Mouse (Mus musculus): ENCODE results near the gene Ubl3. TPM values are rescaled to one million over a fixed set of nuclear protein-coding genes. Genes with fewer than 3 reads are reported as not detected.

Gene Ubl3
- total RNA-seq, 2 experiments from 2014 or later, result 140 to 141 TPM

DNA sequence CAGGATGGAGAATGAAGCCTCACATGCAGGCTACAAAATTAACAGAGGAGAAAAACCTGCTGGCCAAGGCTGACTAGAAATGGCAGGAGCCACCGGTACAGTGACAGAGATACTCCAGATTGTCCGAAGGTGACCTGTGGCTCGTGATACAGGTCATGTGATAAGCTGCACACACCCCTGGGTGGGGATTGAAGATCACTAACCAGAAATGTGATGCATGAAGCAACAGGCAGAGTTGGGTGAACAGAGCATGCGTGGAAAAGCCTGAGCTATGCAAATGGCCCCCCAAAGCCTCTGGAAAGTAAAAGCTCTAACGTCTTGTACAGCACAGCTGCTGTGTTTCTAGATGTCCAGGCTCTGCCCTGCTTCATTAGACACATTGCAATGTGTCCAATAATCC is 3.9 kb upstream of the Ubl3 start:
- TF ChIP-seq CTCF (IDR thresholded peaks at IDR 0.05), result no peak
- Histone ChIP-seq H3K4me3 (no peak overlapping the region), H3K27ac (no peak overlapping the region)
- DNase-seq, result no peak
- intact Hi-C loops (cut with DNase I), result loop anchor here (10.0 kb wide), 1 partner anchor 1602 kb away; no protein-coding TSS in a partner anchor

DNA sequence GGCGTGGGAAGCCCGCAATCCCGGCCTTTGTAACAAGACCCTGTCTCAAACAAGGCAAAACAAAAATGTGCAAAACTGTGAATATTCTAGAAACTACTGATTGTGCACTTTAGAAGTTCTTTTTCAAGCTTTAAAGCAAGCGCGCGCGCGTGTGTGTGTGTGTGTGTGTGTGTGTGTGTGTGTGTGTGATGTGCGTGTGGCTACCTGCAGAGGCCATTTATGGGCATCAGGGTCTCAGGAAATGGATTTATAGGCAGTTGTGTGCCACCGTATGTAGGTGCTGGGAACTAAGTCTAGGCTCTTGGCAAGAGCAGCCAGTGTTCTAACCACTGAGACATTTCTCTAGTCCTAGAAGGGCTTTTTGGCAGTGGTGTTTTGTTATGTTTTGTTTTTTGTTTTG is 2.6 kb upstream of the Ubl3 start:
- no peak for DNase-seq
- no peak for TF ChIP-seq CTCF (IDR thresholded peaks at IDR 0.05)
- Histone ChIP-seq H3K27ac (no peak overlapping the region; the same call in 1 of the 2 replicates), H3K4me3 (no peak overlapping the region)
- intact Hi-C loops (cut with DNase I), result loop anchor here (10.0 kb wide), 1 partner anchor 1600 kb away; no protein-coding TSS in a partner anchor

DNA sequence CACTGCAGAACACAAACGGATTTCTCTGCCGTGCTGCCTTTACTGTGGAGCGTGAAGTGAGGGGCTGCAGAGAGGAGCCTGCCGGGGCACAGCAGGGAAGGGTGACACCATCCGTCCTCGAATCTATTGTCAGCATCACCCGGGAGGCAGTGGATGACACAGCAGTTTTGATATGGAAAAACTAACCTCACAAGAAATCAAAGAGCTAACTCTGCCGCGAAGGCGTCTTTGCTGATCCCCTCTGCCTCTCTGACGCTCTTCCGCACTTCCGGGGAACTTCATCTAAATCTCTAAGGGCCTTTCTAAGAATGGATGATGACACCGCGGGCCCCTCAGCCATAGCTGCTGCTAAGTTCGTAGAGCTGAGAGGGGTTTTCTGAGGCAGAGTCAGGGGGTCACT is 2.1 kb upstream of the Ubl3 start:
- Histone ChIP-seq H3K4me3 (no peak overlapping the region), H3K27ac (peak overlapping the region; percentile 16; the same call in 1 of the 2 replicates)
- TF ChIP-seq CTCF (IDR thresholded peaks at IDR 0.05), result no peak
- intact Hi-C loops (cut with DNase I), result loop anchor here (5.0 to 10.0 kb wide), 3 partner anchors 153 to 1600 kb away; no protein-coding TSS in a partner anchor
- DNase-seq, result no peak

DNA sequence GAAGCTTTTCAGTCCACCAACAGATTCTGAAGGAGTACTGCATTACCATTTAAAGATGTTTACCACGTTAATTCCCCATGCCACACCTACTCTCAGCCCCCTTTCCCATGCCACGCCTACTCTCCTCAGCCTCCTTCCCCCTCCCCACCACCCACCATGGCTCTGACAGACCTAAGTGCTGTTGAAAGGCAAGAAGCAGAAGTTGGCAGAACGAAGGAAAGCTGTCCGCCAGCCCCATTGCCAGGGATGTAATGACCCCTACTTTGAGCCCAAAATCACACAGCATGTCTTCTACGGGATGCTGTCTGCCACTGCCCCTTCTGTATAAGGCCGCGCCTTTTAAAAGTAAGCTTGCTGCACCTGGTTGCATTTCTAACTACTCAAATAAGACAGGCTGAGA is 1.7 kb upstream of the Ubl3 start:
- intact Hi-C loops (cut with DNase I), result loop anchor here (5.0 to 10.0 kb wide), 3 partner anchors 153 to 1599 kb away; no protein-coding TSS in a partner anchor
- H3K4me3 ChIP-seq, result no peak overlapping the region
- TF ChIP-seq CTCF (IDR thresholded peaks at IDR 0.05), result no peak

DNA sequence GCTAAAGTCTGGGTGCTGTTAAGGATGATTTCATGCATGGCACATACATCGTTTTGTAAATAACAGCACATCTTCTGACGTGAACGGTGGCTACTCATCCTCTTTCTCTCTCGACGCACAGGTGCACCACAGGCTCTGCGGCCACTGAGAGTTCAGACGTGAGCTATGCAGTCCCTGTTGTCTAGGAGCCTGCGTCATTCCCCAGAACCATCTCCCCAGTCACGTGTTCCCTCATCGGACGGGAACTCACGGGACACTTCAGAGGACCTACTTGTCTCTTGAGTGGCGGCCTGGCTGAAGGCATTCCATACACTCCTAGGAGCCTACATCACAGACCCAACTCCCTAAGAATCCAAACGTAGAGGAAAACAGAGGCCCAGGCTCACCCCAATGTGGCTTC is 1.1 kb upstream of the Ubl3 start:
- no peak for DNase-seq
- no peak overlapping the region for H3K4me3 ChIP-seq
- intact Hi-C loops (cut with DNase I), result loop anchor here (5.0 to 10.0 kb wide), 3 partner anchors 154 to 1599 kb away; no protein-coding TSS in a partner anchor
- no peak for TF ChIP-seq CTCF (IDR thresholded peaks at IDR 0.05)
- no peak overlapping the region for H3K27ac ChIP-seq

More for the DNA sequence above, 1.7 kb upstream of the Ubl3 start:
- peak overlapping the region; percentile 16; the same call in 1 of the 2 replicates for H3K27ac ChIP-seq
- no peak for DNase-seq

DNA sequence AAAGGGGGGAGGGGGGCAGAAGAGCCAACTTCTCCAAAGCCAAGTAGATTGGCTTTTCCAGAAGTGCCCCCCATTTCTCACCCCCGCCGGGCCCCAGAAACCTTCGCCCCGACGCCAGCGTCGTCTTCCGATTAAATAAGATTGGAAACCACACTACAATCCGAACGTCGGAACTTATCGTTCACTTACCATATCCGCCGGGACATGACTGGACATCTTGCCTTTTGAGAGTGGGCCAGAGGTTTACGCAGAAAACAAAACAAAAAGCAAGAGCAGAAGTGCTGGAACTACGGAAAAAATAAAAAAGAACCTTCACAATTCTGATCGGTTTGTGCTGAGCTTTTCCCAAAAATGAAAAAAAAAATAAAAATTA is 839 bp downstream of the Ubl3 start:
- intact Hi-C loops (cut with DNase I), result loop anchor here (5.0 to 10.0 kb wide), 3 partner anchors 156 to 1597 kb away; no protein-coding TSS in a partner anchor
- peak overlapping the region; percentile 97 for H3K27ac ChIP-seq
- peak; percentile 41 for DNase-seq
- TF ChIP-seq CTCF (IDR thresholded peaks at IDR 0.05), result no peak
- H3K4me3 ChIP-seq, result peak overlapping the region; percentile 88

DNA sequence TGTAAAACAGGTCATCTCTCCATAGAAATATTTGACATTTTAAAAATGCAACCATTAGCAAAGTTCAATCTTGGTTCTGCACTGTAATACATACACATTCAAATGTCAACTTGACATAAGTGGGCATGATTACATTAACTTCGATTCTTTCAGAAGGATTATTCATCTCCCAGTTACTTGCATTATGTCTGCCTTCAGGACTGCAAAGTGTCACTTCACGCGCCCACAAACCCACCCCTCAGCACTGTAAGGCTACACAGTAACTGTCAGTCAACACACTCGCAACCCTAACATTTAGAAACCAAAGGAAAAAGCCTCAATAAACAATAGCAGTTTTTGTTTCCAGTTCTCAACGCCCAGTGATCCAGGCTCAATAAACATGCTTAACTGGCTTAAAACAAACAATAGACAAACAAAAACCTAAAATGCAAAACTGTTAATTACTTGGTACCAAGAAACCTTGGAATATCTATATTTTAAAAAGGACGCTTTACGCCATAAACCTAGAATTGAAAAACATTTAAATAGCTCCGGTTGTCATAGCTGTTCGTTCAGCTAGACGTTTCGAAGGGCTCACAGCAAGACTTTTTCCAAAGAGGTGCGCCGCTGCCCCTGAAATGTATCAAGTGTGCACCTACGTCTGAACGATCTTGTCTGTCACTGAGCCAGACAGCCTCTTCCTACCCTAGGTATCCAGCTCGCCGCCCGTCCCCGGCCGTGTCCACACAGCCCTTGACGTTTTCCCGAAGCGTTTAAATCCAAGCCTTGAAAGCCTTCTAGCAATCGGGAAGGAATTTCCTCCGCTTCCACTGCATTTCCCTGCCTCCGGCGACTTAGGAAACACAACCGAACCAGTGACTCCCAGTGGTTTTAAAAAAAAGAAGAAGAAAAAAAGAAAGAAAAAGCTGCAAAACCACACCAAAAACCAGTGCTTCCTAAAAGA is 1.5 kb downstream of the Ubl3 start:
- H3K27ac ChIP-seq, result peak overlapping the region; percentile 97
- intact Hi-C loops (cut with DNase I), result loop anchor here (5.0 to 10.0 kb wide), 3 partner anchors 156 to 1596 kb away; no protein-coding TSS in a partner anchor
- H3K4me3 ChIP-seq, result peak overlapping the region; percentile 88
- DNase-seq, result peak; percentile 74
- no peak for TF ChIP-seq CTCF (IDR thresholded peaks at IDR 0.05)

DNA sequence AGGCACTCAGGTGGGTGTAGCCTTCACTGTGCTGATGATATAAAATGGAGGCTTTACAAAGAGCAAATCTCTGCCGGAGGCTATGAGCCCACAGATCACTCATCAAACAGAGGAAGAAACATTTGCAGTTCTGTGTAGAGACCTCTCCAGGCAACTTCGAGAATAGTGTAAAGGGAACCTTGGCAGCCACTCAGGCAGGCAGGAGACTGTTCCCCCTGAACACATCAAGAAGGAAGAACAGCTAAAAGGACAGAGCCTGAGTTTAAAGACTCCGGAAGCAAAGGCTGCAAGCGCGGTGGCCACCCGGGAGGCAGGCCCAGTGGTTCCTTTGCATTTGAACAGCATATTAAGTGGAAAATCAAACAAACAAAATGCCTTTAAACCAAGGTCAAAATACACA is 2.2 kb downstream of the Ubl3 start:
- H3K27ac ChIP-seq, result peak overlapping the region; percentile 97
- DNase-seq, result no peak
- intact Hi-C loops (cut with DNase I), result loop anchor here (5.0 to 10.0 kb wide), 3 partner anchors 157 to 1596 kb away; no protein-coding TSS in a partner anchor
- peak overlapping the region; percentile 88 for H3K4me3 ChIP-seq
- TF ChIP-seq CTCF (IDR thresholded peaks at IDR 0.05), result no peak

DNA sequence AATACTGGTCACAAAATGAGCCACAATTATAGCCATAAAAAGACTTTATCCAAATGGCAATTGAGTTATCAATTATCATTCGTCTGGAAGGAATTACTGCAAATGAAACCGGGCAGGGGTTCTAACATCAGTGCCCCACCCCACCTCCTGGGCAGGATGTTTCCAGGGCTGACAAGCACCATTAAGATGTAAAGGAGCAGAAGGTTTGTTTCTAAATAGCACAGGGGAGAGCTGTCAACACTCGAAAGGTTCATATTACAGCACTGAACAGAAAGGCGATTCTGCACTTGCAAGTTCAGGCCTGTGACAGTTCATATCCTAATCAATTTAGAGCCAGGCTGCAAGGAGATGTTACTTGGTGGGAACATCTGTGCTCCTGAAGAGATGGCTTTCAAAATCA is 3.3 kb downstream of the Ubl3 start:
- TF ChIP-seq CTCF (IDR thresholded peaks at IDR 0.05), result no peak
- Histone ChIP-seq H3K4me3 (peak overlapping the region; percentile 88), H3K27ac (peak overlapping the region; percentile 21; the same call in 1 of the 2 replicates)
- intact Hi-C loops (cut with DNase I), result loop anchor here (5.0 kb wide), 1 partner anchor 57 kb away; no protein-coding TSS in a partner anchor
- no peak for DNase-seq

DNA sequence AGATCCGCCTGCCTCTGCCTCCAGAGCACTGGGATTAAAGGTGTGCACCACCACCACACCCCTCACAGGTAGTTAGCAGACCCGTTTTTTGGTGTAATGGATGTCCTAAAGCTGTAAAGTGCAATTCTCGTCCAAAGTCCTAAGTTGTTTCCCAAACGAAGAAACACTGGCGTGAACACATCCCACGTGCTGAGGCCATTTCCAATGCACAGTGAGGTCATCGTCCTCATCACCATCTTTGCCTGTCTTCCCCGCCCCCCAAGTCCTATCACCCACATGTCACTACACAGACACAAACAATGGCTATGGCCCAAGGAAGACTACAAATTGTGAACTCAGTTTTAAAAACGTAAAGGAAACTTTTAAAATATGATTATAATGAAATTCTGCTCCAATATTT is 4.0 kb downstream of the Ubl3 start:
- intact Hi-C loops (cut with DNase I), result loop anchor here (5.0 kb wide), 1 partner anchor 56 kb away; no protein-coding TSS in a partner anchor
- no peak for DNase-seq
- Histone ChIP-seq H3K4me3 (no peak overlapping the region), H3K27ac (peak overlapping the region; percentile 41; the same call in 1 of the 2 replicates)
- no peak for TF ChIP-seq CTCF (IDR thresholded peaks at IDR 0.05)

DNA sequence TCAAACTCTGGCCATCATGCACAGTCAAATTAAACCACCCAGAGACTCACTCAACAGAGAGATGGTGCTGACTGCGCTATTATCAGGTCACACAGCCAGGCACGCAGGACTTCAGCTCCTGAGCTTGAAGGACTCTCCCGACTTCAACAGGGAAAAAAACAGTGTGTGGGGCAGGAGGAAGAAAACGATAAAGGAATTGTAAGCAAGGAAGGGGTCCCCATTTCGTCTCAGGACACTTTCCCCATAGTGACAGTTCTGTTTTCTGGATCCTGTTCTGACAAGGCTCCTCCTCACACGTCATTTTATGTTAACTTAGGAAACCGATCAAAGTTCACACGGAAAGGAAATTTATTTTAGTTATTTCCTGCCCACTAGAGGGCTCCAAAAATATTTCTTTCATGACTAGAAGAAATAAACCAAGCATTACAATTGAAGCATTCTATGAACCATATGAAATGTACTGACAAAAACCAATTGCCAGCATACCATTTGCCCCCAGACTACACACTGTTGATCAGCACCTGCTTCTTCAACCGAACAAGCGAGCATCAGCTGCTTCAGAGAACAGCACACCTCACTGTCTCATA is 4.6 kb downstream of the Ubl3 start:
- Histone ChIP-seq H3K27ac (peak overlapping the region; percentile 41), H3K4me3 (peak overlapping the region; percentile 20; the same call in 1 of the 2 replicates)
- DNase-seq, result no peak
- TF ChIP-seq CTCF (IDR thresholded peaks at IDR 0.05), result peak; percentile 57
- intact Hi-C loops (cut with DNase I), result loop anchor here (5.0 kb wide), 1 partner anchor 56 kb away; no protein-coding TSS in a partner anchor

DNA sequence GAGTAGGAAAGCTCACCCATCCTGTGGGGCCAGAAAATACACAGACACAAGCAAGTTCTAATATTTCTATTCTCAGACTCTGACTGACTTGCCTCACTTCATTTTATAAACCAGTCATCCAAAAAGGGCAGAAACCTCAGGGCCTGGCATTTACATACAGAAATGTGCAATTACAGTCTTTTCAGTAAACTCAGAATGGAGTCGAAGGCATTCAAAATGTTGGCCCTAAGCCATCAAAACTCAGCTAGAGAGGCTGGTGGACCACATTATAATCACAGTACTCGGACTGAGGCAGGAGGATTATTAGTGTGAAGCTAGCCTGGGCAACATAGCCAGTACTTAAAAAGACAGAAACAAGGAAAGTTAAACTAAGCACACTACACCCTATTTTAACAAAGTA is 5.6 kb downstream of the Ubl3 start:
- DNase-seq, result no peak
- H3K4me3 ChIP-seq, result no peak overlapping the region
- intact Hi-C loops (cut with DNase I), result loop anchor here (5.0 kb wide), 1 partner anchor 55 kb away; no protein-coding TSS in a partner anchor
- H3K27ac ChIP-seq, result peak overlapping the region; percentile 41; the same call in 1 of the 2 replicates
- no peak for TF ChIP-seq CTCF (IDR thresholded peaks at IDR 0.05)

Data from gastrocnemius, adult 2 months (tissue).